8 mouse cellular contexts compared by ENCODE assay signal in the genomic region with DNA sequence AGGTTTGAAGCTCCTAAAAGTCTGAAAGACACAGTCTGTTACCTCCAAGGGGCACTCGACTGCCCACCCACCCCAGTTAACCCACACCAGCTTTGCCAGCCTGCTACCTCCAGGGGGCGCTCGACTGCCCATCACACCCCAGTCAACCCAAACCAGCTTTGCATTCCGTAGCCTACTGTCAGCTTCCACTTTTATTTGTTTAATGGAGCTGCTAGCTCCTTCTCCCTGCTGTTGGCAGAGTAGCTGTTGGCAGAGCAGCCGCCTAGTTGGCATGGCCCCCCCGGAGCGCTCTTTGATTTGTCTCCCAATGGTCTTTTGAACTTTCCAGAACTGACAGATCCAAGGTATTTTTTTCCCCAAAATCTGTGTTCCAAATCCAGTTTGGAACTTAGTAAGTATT.
A peak's percentile ranks its signal among the peaks of the same experiment; 100 is the strongest.
DNase-seq lines count a peak whose midpoint lies in the region; ATAC-seq and TF ChIP-seq lines count a peak whose summit lies in the region.

No protein-coding gene starts in this region.

- no peak for ATAC-seq in midbrain, embryonic 11.5 days (ENCODE audit: low FRiP score)

- H3K27ac ChIP-seq in cortical plate, adult 2 months (ENCODE audit: insufficient read depth, low read length): no peak overlapping the region
- H3K27ac ChIP-seq in midbrain, embryonic 11.5 days (ENCODE audit: low read depth, low read length): no peak overlapping the region

- no peak for TF ChIP-seq POLR2A in cortical plate, adult 2 months (IDR thresholded peaks at IDR 0.05; ENCODE audit: extremely low read depth, insufficient read depth, low read length)

- H3K27me3 ChIP-seq in midbrain, embryonic 11.5 days (ENCODE audit: control insufficient read depth, insufficient read depth, low read length): no peaks in the 10 kb centered on the region

- no peaks in the 10 kb centered on the region for H3K36me3 ChIP-seq in midbrain, embryonic 11.5 days (ENCODE audit: control insufficient read depth, insufficient read depth, low read length)

- no peak overlapping the region for H3K9ac ChIP-seq in midbrain, embryonic 11.5 days (ENCODE audit: low read length)

- H3K4me1 ChIP-seq in cortical plate, adult 2 months (ENCODE audit: control insufficient read depth, insufficient read depth, low read length): peaks cover 5% of the 10 kb centered on the region; the same call in 1 of the 2 replicates
- no peaks in the 10 kb centered on the region for H3K4me1 ChIP-seq in midbrain, embryonic 11.5 days (ENCODE audit: control insufficient read depth, insufficient read depth, low read length)

- 75% methylated on average over 7 of the region's 7 CpGs for whole genome bisulfite sequencing in midbrain, embryonic 11.5 days

- H3K4me3 ChIP-seq in cortical plate, adult 2 months (ENCODE audit: insufficient read depth, low read length): no peak overlapping the region
- H3K4me3 ChIP-seq in midbrain, embryonic 11.5 days (ENCODE audit: low read depth, low read length): no peak overlapping the region

- TF ChIP-seq CTCF in cortical plate, adult 2 months (IDR thresholded peaks at IDR 0.05; ENCODE audit: extremely low read depth, insufficient read depth, low read length): 0 out of 2 replicates have a peak, but pooled peaks have one; percentile 22

- DNase-seq in adrenal gland, postnatal 10 days: peak; percentile 30
- no peak for DNase-seq in adrenal gland, adult 8-10 months
- DNase-seq in left cerebral cortex, adult 18-20 months (ENCODE audit: low spot score in 2 of 2): peak; percentile 6 to 7
- no peak for DNase-seq in left cerebral cortex, adult 9 months (ENCODE audit: low spot score in 2 of 2)
- DNase-seq in ES-CJ7 (ENCODE audit: low read depth, low spot score): peak; percentile 60
- no peak for DNase-seq in kidney, adult 18-20 months
- no peak for DNase-seq in midbrain, embryonic 11.5 days (ENCODE audit: low spot score, missing footprints)

- H3K4me2 ChIP-seq in midbrain, embryonic 11.5 days: no peak overlapping the region

- H3K9me3 ChIP-seq in midbrain, embryonic 11.5 days (ENCODE audit: control insufficient read depth, low read length): no peaks in the 10 kb centered on the region

Comparison
In these comparisons a context has a peak if more than half of its experiments do, and no peak if none do; other contexts are left out.
1. DNase-seq: peak in adrenal gland, postnatal 10 days (single experiment), left cerebral cortex, adult 18-20 months (2 of 2) and ES-CJ7 (single experiment); none in adrenal gland, adult 8-10 months (single experiment), left cerebral cortex, adult 9 months (0 of 2), kidney, adult 18-20 months (single experiment) and midbrain, embryonic 11.5 days (single experiment).